Mouse (Mus musculus): ENCODE measurements around the gene Tbx6.

DNA sequence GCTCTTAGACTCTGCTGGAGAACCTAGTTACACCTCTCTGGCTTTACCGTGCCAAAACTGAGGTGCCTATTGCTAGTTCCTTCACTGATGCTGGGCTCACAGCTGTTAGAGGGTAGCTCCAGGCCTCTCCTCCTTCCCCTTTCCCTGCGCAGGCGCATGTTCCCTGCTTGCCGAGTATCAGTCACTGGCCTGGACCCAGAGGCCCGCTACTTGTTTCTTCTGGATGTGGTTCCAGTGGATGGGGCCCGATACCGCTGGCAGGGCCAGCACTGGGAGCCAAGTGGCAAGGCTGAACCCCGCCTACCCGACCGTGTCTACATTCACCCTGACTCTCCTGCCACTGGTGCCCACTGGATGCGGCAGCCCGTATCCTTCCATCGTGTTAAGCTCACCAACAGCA is 1.4 kb downstream of the Tbx6 start:
- TF ChIP-seq POLR2A (IDR thresholded peaks at IDR 0.05; ENCODE audit: control insufficient read depth, low read depth, low read length) (no peak), CTCF (IDR thresholded peaks at IDR 0.05; ENCODE audit: control insufficient read depth, insufficient read depth, insufficient replicate concordance, low read depth, low read length) (no peak)
